Mouse (Mus musculus) left cerebral cortex, adult 9 months (tissue): ENCODE results near the gene Mypn.
A peak's percentile ranks its signal among the peaks of the same experiment; 100 is the strongest.

Experiments
- DNase-seq, 2 experiments: peaks; one replicate each; pipeline ENCODE4 v3.0.0; 2022; ENCODE audit warnings: low spot score in 2 of 2

Mypn gene

GRCm38 (mm10) chr10:63199008-63199407 lies 4.7 kb downstream of the Mypn start:
- DNase-seq, result no peak

GRCm38 (mm10) chr10:63192736-63193135 lies 11.0 kb downstream of the Mypn start:
- no peak for DNase-seq

GRCm38 (mm10) chr10:63192276-63192675 lies 11.5 kb downstream of the Mypn start:
- no peak for DNase-seq

- no peak for DNase-seq
These were observed 19.3 kb downstream of the Mypn start for GRCm38 (mm10) chr10:63184451-63184850.

GRCm38 (mm10) chr10:63182177-63182768 lies 21.5 kb downstream of the Mypn start:
- no peak for DNase-seq

GRCm38 (mm10) chr10:63181166-63181565 lies 22.6 kb downstream of the Mypn start:
- DNase-seq, result no peak

- DNase-seq, result no peak
These were observed 24.2 kb downstream of the Mypn start for GRCm38 (mm10) chr10:63179524-63179923.

- DNase-seq, result no peak
These were observed 25.4 kb downstream of the Mypn start for GRCm38 (mm10) chr10:63178318-63178717.

GRCm38 (mm10) chr10:63177286-63178140 lies 26.2 kb downstream of the Mypn start:
- DNase-seq, result no peak

- no peak for DNase-seq
These were observed 27.3 kb downstream of the Mypn start for GRCm38 (mm10) chr10:63176471-63176931.

- no peak for DNase-seq
These were observed 31.7 kb downstream of the Mypn start for GRCm38 (mm10) chr10:63172089-63172488.

- no peak for DNase-seq
These were observed 34.2 kb downstream of the Mypn start for GRCm38 (mm10) chr10:63169503-63169902.

- DNase-seq, result no peak
These were observed 35.6 kb downstream of the Mypn start for GRCm38 (mm10) chr10:63168124-63168523.

GRCm38 (mm10) chr10:63167241-63167995 lies 36.3 kb downstream of the Mypn start:
- no peak for DNase-seq

- DNase-seq, result no peak
These were observed 37.9 kb downstream of the Mypn start for GRCm38 (mm10) chr10:63165752-63166412.

GRCm38 (mm10) chr10:63161240-63161639 lies 42.5 kb downstream of the Mypn start:
- no peak for DNase-seq

GRCm38 (mm10) chr10:63160671-63161070 lies 43.1 kb downstream of the Mypn start:
- DNase-seq, result no peak

- DNase-seq, result peak in 1 of 2 experiments; percentile 15
These were observed 45.6 kb downstream of the Mypn start for GRCm38 (mm10) chr10:63158191-63158590.

GRCm38 (mm10) chr10:63157491-63157890 lies 46.3 kb downstream of the Mypn start:
- DNase-seq, result no peak

GRCm38 (mm10) chr10:63156919-63157318 lies 46.8 kb downstream of the Mypn start:
- DNase-seq, result peak; percentile 91 to 95

- DNase-seq, result no peak
These were observed 47.4 kb downstream of the Mypn start for GRCm38 (mm10) chr10:63156351-63156750.
